Mouse (Mus musculus): ENCODE results near the gene Nans. TPM values are rescaled to one million over a fixed set of nuclear protein-coding genes. Genes with fewer than 3 reads are reported as not detected.

Gene Nans
- polyA plus RNA-seq, 1 experiment, result 53.4 TPM

- Histone ChIP-seq H3K36me3 (ENCODE audit: control insufficient read depth, insufficient read depth, low read length) (no peaks in the 10 kb centered on the region), H3K27ac (ENCODE audit: control insufficient read depth, insufficient read depth, low read length) (no peak overlapping the region), H3K27me3 (ENCODE audit: control insufficient read depth, insufficient read depth, low read length) (no peaks in the 10 kb centered on the region), H3K4me3 (ENCODE audit: control insufficient read depth, insufficient read depth, low read length) (no peak overlapping the region), H3K4me1 (replicated peaks; ENCODE audit: control insufficient read depth, insufficient read depth, low read length) (peaks cover 5% of the 10 kb centered on the region)
- TF ChIP-seq POLR2A (IDR thresholded peaks at IDR 0.05; ENCODE audit: control insufficient read depth, extremely low read depth, insufficient read depth, low read length, poor library complexity) (no peak), CTCF (IDR thresholded peaks at IDR 0.05; ENCODE audit: borderline replicate concordance, control insufficient read depth, extremely low read depth, insufficient read depth, low read length, poor library complexity) (no peak)
- WGBS, result 86% methylated on average over 9 of the region's 9 CpGs
- no peak for DNase-seq
Measured at GRCm38 (mm10) chr4:46545498-46545897, 56.5 kb downstream of the Nans start.

- no peaks in the 10 kb centered on the region for H3K36me3 ChIP-seq (ENCODE audit: control insufficient read depth, insufficient read depth, low read length)
Measured at GRCm38 (mm10) chr4:46546709-46547108, 57.7 kb downstream of the Nans start.

GRCm38 (mm10) chr4:46549979-46550378 lies 60.9 kb downstream of the Nans start:
- peaks cover 15% of the 10 kb centered on the region for H3K4me1 ChIP-seq (replicated peaks; ENCODE audit: control insufficient read depth, insufficient read depth, low read length)
- WGBS, result 83% methylated on average over 10 of the region's 10 CpGs
- H3K36me3 ChIP-seq (ENCODE audit: control insufficient read depth, insufficient read depth, low read length), result no peaks in the 10 kb centered on the region
- no peak for DNase-seq
- H3K27ac ChIP-seq (ENCODE audit: control insufficient read depth, insufficient read depth, low read length), result no peak overlapping the region
- H3K4me3 ChIP-seq (ENCODE audit: control insufficient read depth, insufficient read depth, low read length), result no peak overlapping the region
- no peaks in the 10 kb centered on the region for H3K27me3 ChIP-seq (ENCODE audit: control insufficient read depth, insufficient read depth, low read length)
- TF ChIP-seq POLR2A (IDR thresholded peaks at IDR 0.05; ENCODE audit: control insufficient read depth, extremely low read depth, insufficient read depth, low read length, poor library complexity) (no peak), CTCF (IDR thresholded peaks at IDR 0.05; ENCODE audit: borderline replicate concordance, control insufficient read depth, extremely low read depth, insufficient read depth, low read length, poor library complexity) (no peak)

More at GRCm38 (mm10) chr4:46546709-46547108, 57.7 kb downstream of the Nans start:
- no peak for TF ChIP-seq POLR2A (IDR thresholded peaks at IDR 0.05; ENCODE audit: control insufficient read depth, extremely low read depth, insufficient read depth, low read length, poor library complexity)
- TF ChIP-seq CTCF (IDR thresholded peaks at IDR 0.05; ENCODE audit: borderline replicate concordance, control insufficient read depth, extremely low read depth, insufficient read depth, low read length, poor library complexity), result no peak
- WGBS, result 95% methylated on average over 6 of the region's 6 CpGs
- H3K27me3 ChIP-seq (ENCODE audit: control insufficient read depth, insufficient read depth, low read length), result no peaks in the 10 kb centered on the region
- H3K27ac ChIP-seq (ENCODE audit: control insufficient read depth, insufficient read depth, low read length), result no peak overlapping the region
- no peak for DNase-seq
- H3K4me1 ChIP-seq (replicated peaks; ENCODE audit: control insufficient read depth, insufficient read depth, low read length), result peaks cover 7% of the 10 kb centered on the region
- no peak overlapping the region for H3K4me3 ChIP-seq (ENCODE audit: control insufficient read depth, insufficient read depth, low read length)

- Histone ChIP-seq H3K4me1 (replicated peaks; ENCODE audit: control insufficient read depth, insufficient read depth, low read length) (peaks cover 15% of the 10 kb centered on the region), H3K27ac (ENCODE audit: control insufficient read depth, insufficient read depth, low read length) (no peak overlapping the region), H3K4me3 (ENCODE audit: control insufficient read depth, insufficient read depth, low read length) (no peak overlapping the region), H3K36me3 (ENCODE audit: control insufficient read depth, insufficient read depth, low read length) (no peaks in the 10 kb centered on the region), H3K27me3 (ENCODE audit: control insufficient read depth, insufficient read depth, low read length) (no peaks in the 10 kb centered on the region)
- no peak for DNase-seq
- WGBS, result 51% methylated on average over 8 of the region's 8 CpGs
- TF ChIP-seq CTCF (IDR thresholded peaks at IDR 0.05; ENCODE audit: borderline replicate concordance, control insufficient read depth, extremely low read depth, insufficient read depth, low read length, poor library complexity) (no peak), POLR2A (IDR thresholded peaks at IDR 0.05; ENCODE audit: control insufficient read depth, extremely low read depth, insufficient read depth, low read length, poor library complexity) (no peak)
Measured at GRCm38 (mm10) chr4:46550406-46550805, 61.4 kb downstream of the Nans start.

Other genes with a start within 250 kb of the Nans start
- gene Foxe1, start 145.6 kb upstream of the Nans start, polyA plus RNA-seq (2012; rRNA removed), result 0.28 and 0.57 TPM in 2 replicates
- gene Trmo, start 99.8 kb upstream of the Nans start, polyA plus RNA-seq (2012; rRNA removed), result 11.9 and 13.5 TPM in 2 replicates
- 0.93 and 1.3 TPM in 2 replicates for gene Hemgn, start 75.7 kb upstream of the Nans start, polyA plus RNA-seq (2012; rRNA removed)
- 52.6 and 126 TPM in 2 replicates for gene Anp32b, start 38.3 kb upstream of the Nans start, polyA plus RNA-seq (2012; rRNA removed)
- gene Trim14, start 46.9 kb downstream of the Nans start, polyA plus RNA-seq (2012; rRNA removed), result 27.3 and 38.2 TPM in 2 replicates
- 13.5 and 15.9 TPM in 2 replicates for gene Coro2a, start 113.0 kb downstream of the Nans start, polyA plus RNA-seq (2012; rRNA removed)
- 1.7 and 2.0 TPM in 2 replicates for gene Tbc1d2, start 161.0 kb downstream of the Nans start, polyA plus RNA-seq (2012; rRNA removed)